Mouse (Mus musculus) hindbrain, embryonic 13.5 days (tissue): ENCODE measurements at regions not wholly inside any gene's neighbourhood (a gene's known extent, or its start where the extent isn't known, plus 50 kb on each side); places are given as distances from the start of the nearest gene placed in this dataset.

Source experiments
- ATAC-seq: fragments of 200-750 bp; cut with Nextera tagmentation; 2 replicates; pipeline ENCODE4 v1.8.0; 2017; ENCODE audit warnings: moderate TSS enrichment; ENCODE audit not compliant: low FRiP score
- H3K27ac ChIP-seq: fragments of 300-500 bp; sonication (generic); 2 replicates; pipeline ENCODE4 v1.5.1; 2015; ENCODE audit warnings: inconsistent platforms, mild to moderate bottlenecking, moderate library complexity
- H3K27me3 ChIP-seq: fragments of 300-500 bp; sonication (generic); 2 replicates; pipeline ENCODE4 v1.6.1; 2015; ENCODE audit warnings: mild to moderate bottlenecking, inconsistent platforms
- H3K36me3 ChIP-seq: fragments of 300-500 bp; sonication (generic); 2 replicates; pipeline ENCODE4 v1.6.1; 2015; ENCODE audit warnings: mild to moderate bottlenecking, inconsistent platforms
- H3K4me1 ChIP-seq: fragments of 300-500 bp; sonication (generic); replicated peaks from 2 replicates; pipeline ENCODE4 v1.6.1; 2015; ENCODE audit warnings: inconsistent platforms
- H3K4me2 ChIP-seq: fragments of 300-500 bp; sonication (generic); 2 replicates; pipeline ENCODE4 v1.6.1; 2015; ENCODE audit warnings: inconsistent platforms, mild to moderate bottlenecking, moderate library complexity
- H3K4me3 ChIP-seq: fragments of 300-500 bp; sonication (generic); 2 replicates; pipeline ENCODE4 v1.5.1; 2015; ENCODE audit warnings: mild to moderate bottlenecking, inconsistent platforms
- H3K9ac ChIP-seq: fragments of 300-500 bp; sonication (generic); 2 replicates; pipeline ENCODE4 v1.6.1; 2015; ENCODE audit warnings: mild to moderate bottlenecking, inconsistent platforms
- H3K9me3 ChIP-seq: fragments of 300-500 bp; sonication (generic); 2 replicates; pipeline ENCODE4 v1.6.1; 2016; ENCODE audit warnings: inconsistent platforms
- WGBS: fragments of 180-500 bp; shearing (Covaris S2); methylation state at CpG from one replicate; pipeline ENCODE4 v1.1.7; 2015; 5-methylcytosine and 5-hydroxymethylcytosine counted together

DNA sequence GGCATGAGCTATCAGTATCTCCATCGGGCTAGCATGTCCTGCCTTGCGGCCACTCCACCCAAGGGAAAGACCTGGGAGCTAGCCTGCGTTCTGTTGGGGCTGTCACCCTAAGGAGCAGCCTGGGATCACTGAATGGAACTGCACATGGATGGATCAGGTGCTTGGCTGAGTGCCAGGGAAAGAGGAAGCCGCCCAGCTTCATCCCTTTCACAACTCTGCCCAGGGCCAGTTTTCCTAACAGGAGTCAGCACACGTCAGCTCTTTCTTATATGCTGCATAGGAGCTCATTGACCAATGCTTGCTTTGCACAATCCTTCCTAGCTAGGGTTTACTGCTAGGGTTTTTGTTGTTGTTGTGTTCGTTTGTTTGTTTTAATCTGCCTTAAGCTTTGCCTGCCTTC lies 134.3 kb upstream of the Mylip start:
- 68% methylated on average over 6 of the region's 6 CpGs for WGBS
- no peaks in the 10 kb centered on the region for H3K36me3 ChIP-seq
- no peak overlapping the region for H3K4me2 ChIP-seq
- no peak overlapping the region for H3K4me3 ChIP-seq
- no peaks in the 10 kb centered on the region for H3K27me3 ChIP-seq
- H3K4me1 ChIP-seq = peaks cover 3% of the 10 kb centered on the region; the same call in 1 of the 2 replicates
- no peak overlapping the region for H3K27ac ChIP-seq
- H3K9me3 ChIP-seq = no peaks in the 10 kb centered on the region
- no peak overlapping the region for H3K9ac ChIP-seq
- no peak for ATAC-seq

- Histone ChIP-seq H3K9me3 (no peaks in the 10 kb centered on the region), H3K9ac (no peak overlapping the region), H3K4me1 (no peaks in the 10 kb centered on the region), H3K27me3 (no peaks in the 10 kb centered on the region), H3K27ac (no peak overlapping the region), H3K4me2 (no peak overlapping the region), H3K4me3 (no peak overlapping the region), H3K36me3 (no peaks in the 10 kb centered on the region)
- 48% methylated on average over 5 of the region's 5 CpGs for WGBS
- ATAC-seq = no peak
These were observed 127.5 kb upstream of the Mylip start for GRCm38 (mm10) chr13:45262011-45262410.

GRCm38 (mm10) chr13:45266287-45267064 lies 123.1 kb upstream of the Mylip start:
- 89% methylated on average over 6 of the region's 6 CpGs for WGBS
- H3K9me3 ChIP-seq = no peaks in the 10 kb centered on the region
- no peak overlapping the region for H3K4me2 ChIP-seq
- H3K9ac ChIP-seq = no peak overlapping the region
- ATAC-seq = no peak
- H3K4me3 ChIP-seq = no peak overlapping the region
- H3K27me3 ChIP-seq = no peaks in the 10 kb centered on the region
- peaks cover 3% of the 10 kb centered on the region; the same call in 1 of the 2 replicates for H3K4me1 ChIP-seq
- H3K36me3 ChIP-seq = no peaks in the 10 kb centered on the region
- no peak overlapping the region for H3K27ac ChIP-seq

GRCm38 (mm10) chr13:45267446-45267845 lies 122.1 kb upstream of the Mylip start:
- no peak for ATAC-seq
- no peaks in the 10 kb centered on the region for H3K9me3 ChIP-seq
- WGBS = 75% methylated on average over 5 of the region's 5 CpGs

DNA sequence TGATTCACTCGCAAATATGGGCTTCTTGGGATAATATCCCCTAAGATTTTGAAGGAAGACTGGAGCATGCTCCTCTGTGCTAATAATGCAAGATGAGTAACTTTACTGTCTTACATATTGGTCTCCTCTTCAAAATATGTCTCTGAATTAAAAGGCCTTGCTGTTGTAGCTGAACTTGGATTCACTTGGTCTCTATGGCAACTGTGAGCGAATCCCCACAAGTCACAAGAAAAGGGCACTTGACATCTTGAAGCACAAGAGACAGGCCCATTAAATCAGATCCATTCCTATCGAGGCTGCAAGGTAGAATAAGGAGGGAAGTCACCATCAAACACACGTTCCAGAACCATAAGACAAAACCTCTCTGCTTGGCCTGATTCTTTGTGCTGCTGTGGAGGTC lies 121.6 kb upstream of the Mylip start:
- H3K4me1 ChIP-seq = peaks cover 3% of the 10 kb centered on the region; the same call in 1 of the 2 replicates
- no peaks in the 10 kb centered on the region for H3K27me3 ChIP-seq
- H3K27ac ChIP-seq = no peak overlapping the region
- no peak for ATAC-seq
- WGBS = 46% methylated on average over 4 of the region's 4 CpGs
- H3K9me3 ChIP-seq = no peaks in the 10 kb centered on the region
- no peak overlapping the region for H3K4me3 ChIP-seq
- H3K4me2 ChIP-seq = no peak overlapping the region
- H3K36me3 ChIP-seq = no peaks in the 10 kb centered on the region
- no peak overlapping the region for H3K9ac ChIP-seq

More at GRCm38 (mm10) chr13:45267446-45267845, 122.1 kb upstream of the Mylip start:
- no peak overlapping the region for H3K4me3 ChIP-seq
- H3K9ac ChIP-seq = no peak overlapping the region
- peaks cover 3% of the 10 kb centered on the region; the same call in 1 of the 2 replicates for H3K4me1 ChIP-seq
- H3K27ac ChIP-seq = no peak overlapping the region
- H3K27me3 ChIP-seq = no peaks in the 10 kb centered on the region
- no peak overlapping the region for H3K4me2 ChIP-seq
- H3K36me3 ChIP-seq = no peaks in the 10 kb centered on the region

DNA sequence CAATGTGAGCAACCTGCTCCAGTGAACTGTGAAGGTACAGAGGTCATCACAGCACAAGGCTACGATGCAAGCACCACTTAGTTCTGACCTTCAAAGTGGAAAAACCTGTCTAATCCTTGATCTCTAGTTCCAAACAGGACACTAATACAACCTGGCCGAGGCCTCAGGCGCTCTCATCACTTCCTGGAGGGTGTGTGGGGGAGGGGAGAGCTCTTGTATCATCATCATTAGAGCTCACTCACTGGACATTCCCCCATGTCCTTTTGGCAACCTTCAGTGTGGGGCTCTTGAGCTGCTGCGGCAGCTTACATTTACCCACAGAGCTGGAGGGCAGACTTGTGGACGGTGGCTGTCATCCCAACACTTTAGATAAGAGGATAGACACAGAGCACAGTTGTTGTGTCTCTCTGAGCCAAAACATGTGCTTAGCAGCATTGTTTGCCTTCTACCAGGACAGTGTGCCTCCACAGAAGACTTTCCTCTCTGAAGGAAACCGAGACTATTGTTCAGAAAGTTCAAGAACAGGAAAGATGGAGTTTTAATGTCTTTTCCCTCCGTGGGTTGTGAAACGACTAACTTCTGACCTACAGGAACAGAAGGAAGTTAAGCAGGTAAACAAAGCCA lies 115.2 kb upstream of the Mylip start:
- ATAC-seq = no peak
- 82% methylated on average over 8 of the region's 8 CpGs for WGBS

GRCm38 (mm10) chr13:45275391-45275790 lies 114.2 kb upstream of the Mylip start:
- H3K9ac ChIP-seq = no peak overlapping the region
- no peaks in the 10 kb centered on the region for H3K4me1 ChIP-seq
- no peaks in the 10 kb centered on the region for H3K27me3 ChIP-seq
- H3K4me3 ChIP-seq = no peak overlapping the region
- WGBS = 71% methylated on average over 5 of the region's 5 CpGs
- no peak for ATAC-seq
- H3K9me3 ChIP-seq = no peaks in the 10 kb centered on the region
- no peak overlapping the region for H3K27ac ChIP-seq
- no peaks in the 10 kb centered on the region for H3K36me3 ChIP-seq
- no peak overlapping the region for H3K4me2 ChIP-seq

More for the DNA sequence above, 115.2 kb upstream of the Mylip start:
- H3K9me3 ChIP-seq = no peaks in the 10 kb centered on the region
- H3K4me2 ChIP-seq = no peak overlapping the region
- H3K9ac ChIP-seq = no peak overlapping the region
- no peaks in the 10 kb centered on the region for H3K4me1 ChIP-seq
- no peak overlapping the region for H3K4me3 ChIP-seq
- H3K27me3 ChIP-seq = no peaks in the 10 kb centered on the region
- H3K36me3 ChIP-seq = no peaks in the 10 kb centered on the region
- no peak overlapping the region for H3K27ac ChIP-seq

GRCm38 (mm10) chr13:45277842-45278416 lies 111.6 kb upstream of the Mylip start:
- H3K4me2 ChIP-seq = no peak overlapping the region
- peaks cover 4% of the 10 kb centered on the region; the same call in 1 of the 2 replicates for H3K4me1 ChIP-seq
- no peaks in the 10 kb centered on the region for H3K9me3 ChIP-seq
- 80% methylated on average over 7 of the region's 7 CpGs for WGBS
- H3K9ac ChIP-seq = no peak overlapping the region
- no peaks in the 10 kb centered on the region for H3K27me3 ChIP-seq
- no peak overlapping the region for H3K27ac ChIP-seq
- no peak overlapping the region for H3K4me3 ChIP-seq
- H3K36me3 ChIP-seq = no peaks in the 10 kb centered on the region
- no peak for ATAC-seq

DNA sequence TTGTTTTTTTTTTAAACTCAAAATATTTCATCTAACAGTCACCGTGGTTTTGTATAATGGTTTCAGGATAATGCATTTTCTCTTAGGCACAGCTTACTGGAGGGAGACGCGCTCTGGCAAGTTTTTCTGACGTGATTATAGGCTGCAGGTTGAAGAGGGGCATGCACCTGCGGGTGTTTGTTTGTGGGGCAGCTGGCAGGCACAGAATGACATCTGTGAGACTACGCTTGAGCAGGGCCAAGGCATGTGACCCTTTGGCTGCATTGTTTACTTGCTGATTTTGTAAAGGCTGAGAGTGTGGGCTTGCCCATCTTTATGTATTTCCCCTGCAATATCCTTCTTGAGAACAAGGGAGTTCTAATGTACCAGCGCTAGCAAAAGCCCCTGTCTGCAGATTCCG lies 108.4 kb upstream of the Mylip start:
- H3K27ac ChIP-seq = no peak overlapping the region
- ATAC-seq = no peak
- H3K36me3 ChIP-seq = no peaks in the 10 kb centered on the region
- 69% methylated on average over 8 of the region's 8 CpGs for WGBS
- H3K9ac ChIP-seq = no peak overlapping the region
- no peak overlapping the region for H3K4me3 ChIP-seq
- no peaks in the 10 kb centered on the region for H3K27me3 ChIP-seq
- no peak overlapping the region for H3K4me2 ChIP-seq
- peaks cover 4% of the 10 kb centered on the region; the same call in 1 of the 2 replicates for H3K4me1 ChIP-seq
- H3K9me3 ChIP-seq = no peaks in the 10 kb centered on the region

DNA sequence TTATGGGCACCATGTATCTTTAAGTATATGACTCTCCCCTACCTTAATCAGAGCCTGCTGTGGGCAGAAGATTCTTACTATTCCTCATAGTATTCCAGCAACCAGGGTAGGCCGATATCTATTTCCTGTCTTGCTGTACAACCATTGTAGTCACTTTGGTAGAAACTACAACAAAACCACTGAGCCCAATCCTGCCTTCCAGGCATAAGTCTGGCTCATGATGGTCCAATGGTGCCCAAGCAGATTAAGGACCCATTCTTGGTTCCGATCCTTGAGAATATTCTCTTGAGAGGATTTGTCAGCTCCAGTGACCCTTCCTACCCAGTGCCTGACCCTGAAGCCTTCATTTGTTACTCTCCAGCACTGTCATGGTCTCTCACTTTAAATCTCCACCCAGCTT lies 102.9 kb upstream of the Mylip start:
- H3K9ac ChIP-seq = no peak overlapping the region
- WGBS = 93% methylated on average over 2 of the region's 2 CpGs
- no peak overlapping the region for H3K4me3 ChIP-seq
- H3K36me3 ChIP-seq = no peaks in the 10 kb centered on the region
- ATAC-seq = no peak
- 0 out of 2 replicates have a peak, but pooled peaks cover 2% of the 10 kb centered on the region for H3K9me3 ChIP-seq
- H3K4me2 ChIP-seq = no peak overlapping the region
- H3K4me1 ChIP-seq = no peaks in the 10 kb centered on the region
- H3K27ac ChIP-seq = no peak overlapping the region
- no peaks in the 10 kb centered on the region for H3K27me3 ChIP-seq

DNA sequence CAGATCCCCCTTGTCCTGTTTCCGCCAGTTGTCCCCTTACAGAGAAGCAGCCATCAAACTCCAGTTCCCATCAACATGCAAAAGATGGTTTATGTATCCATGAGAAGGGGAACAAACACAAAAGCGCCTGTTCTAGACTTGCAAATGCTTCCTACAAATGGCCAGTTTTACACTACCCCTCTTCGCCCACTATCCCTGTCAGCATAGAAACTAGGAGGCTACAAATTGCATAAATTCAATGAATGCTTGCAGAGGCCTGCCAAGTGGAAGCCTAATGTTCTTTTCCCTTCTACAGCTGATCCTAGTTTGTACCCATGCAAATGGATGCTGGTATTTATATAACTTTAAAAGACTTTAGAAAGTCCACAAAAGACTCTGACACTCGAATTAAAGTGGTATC lies 102.3 kb upstream of the Mylip start:
- no peaks in the 10 kb centered on the region for H3K27me3 ChIP-seq
- no peak overlapping the region for H3K4me3 ChIP-seq
- H3K36me3 ChIP-seq = no peaks in the 10 kb centered on the region
- 91% methylated on average over 4 of the region's 4 CpGs for WGBS
- H3K4me2 ChIP-seq = no peak overlapping the region
- H3K9me3 ChIP-seq = 0 out of 2 replicates have a peak, but pooled peaks cover 2% of the 10 kb centered on the region
- ATAC-seq = no peak
- no peaks in the 10 kb centered on the region for H3K4me1 ChIP-seq
- no peak overlapping the region for H3K9ac ChIP-seq
- no peak overlapping the region for H3K27ac ChIP-seq

DNA sequence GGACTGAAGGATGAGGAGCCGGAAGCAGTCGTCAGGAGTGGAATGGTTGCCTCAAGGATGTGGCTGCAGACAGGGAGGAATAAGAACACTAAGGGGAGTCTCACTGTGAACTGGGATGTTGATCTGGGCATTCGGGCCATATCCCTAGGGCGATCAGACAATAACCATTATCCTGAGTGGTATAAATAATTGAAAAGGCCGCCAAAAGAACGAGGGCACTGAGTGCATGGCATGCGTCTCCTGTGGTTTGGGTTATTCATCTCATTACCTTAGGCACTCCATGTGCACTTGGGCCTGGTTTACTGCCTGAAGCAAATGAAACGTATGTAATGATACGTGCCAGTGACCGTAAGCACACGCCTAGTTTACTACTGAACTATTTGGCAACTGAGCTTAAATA lies 99.6 kb upstream of the Mylip start:
- H3K9ac ChIP-seq = no peak overlapping the region
- 78% methylated on average over 11 of the region's 11 CpGs for WGBS
- ATAC-seq = no peak

More for the DNA sequence above, 99.6 kb upstream of the Mylip start:
- Histone ChIP-seq H3K27ac (no peak overlapping the region), H3K4me3 (no peak overlapping the region), H3K36me3 (no peaks in the 10 kb centered on the region), H3K4me1 (no peaks in the 10 kb centered on the region), H3K4me2 (no peak overlapping the region), H3K9me3 (0 out of 2 replicates have a peak, but pooled peaks cover 2% of the 10 kb centered on the region), H3K27me3 (no peaks in the 10 kb centered on the region)
